Mouse (Mus musculus): Measurements from ENCODE around the gene Fam180a. TPM values are rescaled to one million over a fixed set of nuclear protein-coding genes. Genes with fewer than 3 reads are reported as not detected.

Gene Fam180a
- total and polyA plus RNA-seq, 3 experiments: not detected

DNA sequence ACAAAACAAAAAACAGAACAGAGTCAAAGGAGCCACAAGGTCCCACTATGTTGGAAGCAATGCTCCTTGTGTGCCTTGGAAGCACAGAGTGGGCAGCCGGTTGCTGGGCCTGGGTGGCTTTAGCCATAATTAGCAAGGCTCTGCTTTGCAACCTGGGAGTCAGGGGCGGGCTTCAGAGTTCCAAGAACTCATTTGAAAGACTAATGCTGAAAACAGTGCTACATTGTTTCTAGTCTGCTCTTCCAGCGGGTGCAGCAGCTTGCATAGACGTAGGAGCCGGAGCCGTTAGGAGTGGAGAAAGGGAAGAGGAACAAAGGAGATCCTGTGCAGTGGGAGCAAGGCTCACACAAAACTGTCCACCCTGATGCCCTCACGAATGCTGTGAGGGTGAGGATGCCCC is 37.0 kb downstream of the Fam180a start:
- no peak overlapping the region for H3K4me2 ChIP-seq (ENCODE audit: insufficient read depth, low read depth, poor library complexity, severe bottlenecking)
- H3K27ac ChIP-seq (ENCODE audit: insufficient read depth, low read depth): no peak overlapping the region
- no peak overlapping the region for H3K4me3 ChIP-seq (replicated peaks in 1 of 3; ENCODE audit: low read depth in 2 of 3, low read length in 2 of 3, poor library complexity in 1 of 3)
- peaks cover 2% of the 10 kb centered on the region for H3K9me3 ChIP-seq (replicated peaks; ENCODE audit: low read length)
- H3K9ac ChIP-seq (ENCODE audit: insufficient read depth, low read depth): no peak overlapping the region
- in situ Hi-C loops (cut with MboI; ENCODE audit: low pct_ligation_motif_present, low pct_unique_long_range_greater_than_20kb, low sequenced_read_pairs) (no loop called here), dilution Hi-C loops (cut with MboI; ENCODE audit: extremely low pct_ligation_motif_present, extremely low pct_unique_long_range_greater_than_20kb, low sequenced_read_pairs) (no loop called here)
- TF ChIP-seq MAX (IDR thresholded peaks at IDR 0.05; ENCODE audit: low read length): no peak
- TF ChIP-seq NRF1 (IDR thresholded peaks at IDR 0.05; ENCODE audit: low read depth, low read length): no peak
- H3K27me3 ChIP-seq (replicated peaks): no peaks in the 10 kb centered on the region
- H3K4me1 ChIP-seq (ENCODE audit: control insufficient read depth in 1 of 2, insufficient read depth in 2 of 2): peaks cover 8 to 19% of the 10 kb centered on the region in 2 experiments; a peak in 3 of 4 replicates
- no peaks in the 10 kb centered on the region for H3K36me3 ChIP-seq (replicated peaks in 1 of 2; ENCODE audit: control insufficient read depth in 1 of 2, insufficient read depth in 1 of 2, low read length in 1 of 2)
- DNase-seq (ENCODE audit: extremely low read depth): no peak
- no peaks in the 10 kb centered on the region for H3K79me2 ChIP-seq (replicated peaks; ENCODE audit: control insufficient read depth, extremely low read depth, insufficient read depth, poor library complexity, severe bottlenecking)

- dilution Hi-C loops (cut with MboI; ENCODE audit: extremely low pct_ligation_motif_present, extremely low pct_unique_long_range_greater_than_20kb, low sequenced_read_pairs): no loop called here
- H3K9me3 ChIP-seq (replicated peaks; ENCODE audit: low read length): no peaks in the 10 kb centered on the region
- no peak overlapping the region for H3K9ac ChIP-seq (ENCODE audit: insufficient read depth, low read depth)
- no peak overlapping the region for H3K27ac ChIP-seq (ENCODE audit: insufficient read depth, low read depth)
- H3K27me3 ChIP-seq (replicated peaks): no peaks in the 10 kb centered on the region
- DNase-seq (ENCODE audit: extremely low read depth): peak; percentile 42
- no peak overlapping the region for H3K4me3 ChIP-seq (replicated peaks in 1 of 3; ENCODE audit: low read depth in 2 of 3, low read length in 2 of 3, poor library complexity in 1 of 3)
- in situ Hi-C loops (cut with MboI; ENCODE audit: low pct_ligation_motif_present, low pct_unique_long_range_greater_than_20kb, low sequenced_read_pairs): no loop called here
- TF ChIP-seq ELF1 (IDR thresholded peaks at IDR 0.05; ENCODE audit: low read depth, low read length) (0 out of 2 replicates have a peak, but pooled peaks have one; percentile 12), EP300 (IDR thresholded peaks at IDR 0.05; ENCODE audit: low read length) (0 out of 2 replicates have a peak, but pooled peaks have one; percentile 16), CTCF (conservative IDR thresholded peaks at IDR 0.05 in 1 of 2, IDR thresholded peaks at IDR 0.05 in 1 of 2; ENCODE audit: low read depth in 2 of 2, low read length in 2 of 2) (peak in 1 of 2 experiments; percentile 32; a peak in 2 of 4 replicates), RAD21 (IDR thresholded peaks at IDR 0.05; ENCODE audit: low read depth, low read length) (peak; percentile 4), ZC3H11A (IDR thresholded peaks at IDR 0.05; ENCODE audit: low read depth, low read length) (no peak), SMC3 (IDR thresholded peaks at IDR 0.05; ENCODE audit: low read depth, low read length) (peak; percentile 26)
- H3K4me1 ChIP-seq (ENCODE audit: control insufficient read depth in 1 of 2, insufficient read depth in 2 of 2): peaks cover 8 to 19% of the 10 kb centered on the region in 2 experiments; a peak in 3 of 4 replicates
- H3K79me2 ChIP-seq (replicated peaks; ENCODE audit: control insufficient read depth, extremely low read depth, insufficient read depth, poor library complexity, severe bottlenecking): no peaks in the 10 kb centered on the region
- H3K4me2 ChIP-seq (ENCODE audit: insufficient read depth, low read depth, poor library complexity, severe bottlenecking): 0 out of 2 replicates have a peak overlapping the region, but pooled peaks have one; percentile 2
- no peaks in the 10 kb centered on the region for H3K36me3 ChIP-seq (replicated peaks in 1 of 2; ENCODE audit: control insufficient read depth in 1 of 2, insufficient read depth in 1 of 2, low read length in 1 of 2)
Observed at GRCm38 (mm10) chr6:35288114-35288761, 37.7 kb downstream of the Fam180a start.

GRCm38 (mm10) chr6:35279306-35279705 is 46.6 kb downstream of the Fam180a start:
- no peak overlapping the region for H3K9ac ChIP-seq (ENCODE audit: insufficient read depth, low read depth)
- no peaks in the 10 kb centered on the region for H3K27me3 ChIP-seq (replicated peaks)
- H3K27ac ChIP-seq (ENCODE audit: insufficient read depth, low read depth): no peak overlapping the region
- peak overlapping the region; percentile 16; the same call in 1 of the 2 replicates for H3K4me2 ChIP-seq (ENCODE audit: insufficient read depth, low read depth, poor library complexity, severe bottlenecking)
- H3K9me3 ChIP-seq (replicated peaks; ENCODE audit: low read length): no peaks in the 10 kb centered on the region
- DNase-seq (ENCODE audit: extremely low read depth): no peak
- no peaks in the 10 kb centered on the region for H3K36me3 ChIP-seq (replicated peaks in 1 of 2; ENCODE audit: control insufficient read depth in 1 of 2, insufficient read depth in 1 of 2, low read length in 1 of 2)
- no peaks in the 10 kb centered on the region for H3K79me2 ChIP-seq (replicated peaks; ENCODE audit: control insufficient read depth, extremely low read depth, insufficient read depth, poor library complexity, severe bottlenecking)
- no peak overlapping the region for H3K4me3 ChIP-seq (replicated peaks in 1 of 3; ENCODE audit: low read depth in 2 of 3, low read length in 2 of 3, poor library complexity in 1 of 3)
- H3K4me1 ChIP-seq (ENCODE audit: control insufficient read depth in 1 of 2, insufficient read depth in 2 of 2): no peaks in the 10 kb centered on the region
- dilution Hi-C loops (cut with MboI; ENCODE audit: extremely low pct_ligation_motif_present, extremely low pct_unique_long_range_greater_than_20kb, low sequenced_read_pairs) (no loop called here), in situ Hi-C loops (cut with MboI; ENCODE audit: low pct_ligation_motif_present, low pct_unique_long_range_greater_than_20kb, low sequenced_read_pairs) (no loop called here)
- no peak for TF ChIP-seq KAT2A (IDR thresholded peaks at IDR 0.05; ENCODE audit: insufficient replicate concordance, low read length)
- TF ChIP-seq ZMIZ1 (IDR thresholded peaks at IDR 0.05; ENCODE audit: low read depth, low read length): no peak
- no peak for TF ChIP-seq POLR2A (IDR thresholded peaks at IDR 0.05; ENCODE audit: low read depth, low read length)
- TF ChIP-seq NELFE (IDR thresholded peaks at IDR 0.05; ENCODE audit: low read depth, low read length): no peak
- no peak for TF ChIP-seq POLR2AphosphoS2 (IDR thresholded peaks at IDR 0.05; ENCODE audit: low read depth, low read length)
- no peak for TF ChIP-seq PAX5 (IDR thresholded peaks at IDR 0.05; ENCODE audit: low read length)
- no peak for TF ChIP-seq ELF1 (IDR thresholded peaks at IDR 0.05; ENCODE audit: low read depth, low read length)
- no peak for TF ChIP-seq UBTF (IDR thresholded peaks at IDR 0.05; ENCODE audit: low read depth, low read length)
- TF ChIP-seq HCFC1 (IDR thresholded peaks at IDR 0.05; ENCODE audit: low read depth, low read length): no peak
- TF ChIP-seq SIN3A (IDR thresholded peaks at IDR 0.05; ENCODE audit: low read length): no peak
- TF ChIP-seq USF2 (conservative IDR thresholded peaks at IDR 0.05; ENCODE audit: low read depth, low read length): no peak
- TF ChIP-seq NRF1 (IDR thresholded peaks at IDR 0.05; ENCODE audit: low read depth, low read length): no peak
